Mouse (Mus musculus): ENCODE measurements at regions not wholly inside any gene's neighbourhood (a gene's known extent, or its start where the extent isn't known, plus 50 kb on each side); places are given as distances from the start of the nearest gene placed in this dataset.
A peak's percentile ranks its signal among the peaks of the same experiment; 100 is the strongest.
"Not testable (repeated sequence)": the region's sequence is repeated elsewhere in the genome, so short reads cannot be mapped to it uniquely, and the experiment has no call there.

- Histone ChIP-seq H3K27me3 (replicated peaks) (no peaks in the 10 kb centered on the region), H3K4me3 (replicated peaks) (no peak overlapping the region), H3K9me3 (no peaks in the 10 kb centered on the region), H3K36me3 (no peaks in the 10 kb centered on the region), H3K9ac (no peak overlapping the region), H3K27ac (no peak overlapping the region), H3K4me2 (replicated peaks) (no peak overlapping the region), H3K4me1 (replicated peaks) (no peaks in the 10 kb centered on the region)
- 88% methylated on average over 1 of the region's 1 CpGs for WGBS
- ATAC-seq = no peak
Measured at GRCm38 (mm10) chr7:64101679-64102078, 52.0 kb upstream of the Trpm1 start.

GRCm38 (mm10) chr7:64099606-64100005 lies 54.0 kb upstream of the Trpm1 start:
- no peak for ATAC-seq
- 89% methylated on average over 3 of the region's 3 CpGs for WGBS
- H3K4me2 ChIP-seq (replicated peaks) = no peak overlapping the region
- no peaks in the 10 kb centered on the region for H3K27me3 ChIP-seq (replicated peaks)
- H3K27ac ChIP-seq = no peak overlapping the region
- H3K9me3 ChIP-seq = no peaks in the 10 kb centered on the region
- no peaks in the 10 kb centered on the region for H3K36me3 ChIP-seq
- no peak overlapping the region for H3K4me3 ChIP-seq (replicated peaks)
- no peak overlapping the region for H3K9ac ChIP-seq
- no peaks in the 10 kb centered on the region for H3K4me1 ChIP-seq (replicated peaks)

GRCm38 (mm10) chr7:64090067-64090466 lies 63.6 kb upstream of the Trpm1 start:
- no peak overlapping the region for H3K4me3 ChIP-seq (replicated peaks)
- no peaks in the 10 kb centered on the region for H3K36me3 ChIP-seq
- no peak overlapping the region for H3K4me2 ChIP-seq (replicated peaks)
- H3K27me3 ChIP-seq (replicated peaks) = no peaks in the 10 kb centered on the region
- H3K27ac ChIP-seq = no peak overlapping the region
- H3K9me3 ChIP-seq = no peaks in the 10 kb centered on the region
- no peak overlapping the region for H3K9ac ChIP-seq
- H3K4me1 ChIP-seq (replicated peaks) = no peaks in the 10 kb centered on the region
- no peak for ATAC-seq
- WGBS = 80% methylated on average over 1 of the region's 1 CpGs

GRCm38 (mm10) chr7:64089034-64089433 lies 64.6 kb upstream of the Trpm1 start:
- H3K9ac ChIP-seq = no peak overlapping the region
- H3K9me3 ChIP-seq = no peaks in the 10 kb centered on the region
- H3K4me3 ChIP-seq (replicated peaks) = no peak overlapping the region
- no peak for ATAC-seq
- no peaks in the 10 kb centered on the region for H3K36me3 ChIP-seq
- no peaks in the 10 kb centered on the region for H3K4me1 ChIP-seq (replicated peaks)
- no peak overlapping the region for H3K4me2 ChIP-seq (replicated peaks)
- H3K27ac ChIP-seq = no peak overlapping the region
- WGBS = 87% methylated on average over 5 of the region's 5 CpGs
- H3K27me3 ChIP-seq (replicated peaks) = no peaks in the 10 kb centered on the region

- not testable (repeated sequence) for H3K9ac ChIP-seq; H3K36me3 ChIP-seq; H3K27me3 ChIP-seq (replicated peaks); H3K4me2 ChIP-seq (replicated peaks); ATAC-seq; H3K4me3 ChIP-seq (replicated peaks); H3K4me1 ChIP-seq (replicated peaks); H3K27ac ChIP-seq; H3K9me3 ChIP-seq
- WGBS = 73% methylated on average over 1 of the region's 1 CpGs
Measured at GRCm38 (mm10) chr7:64083978-64084377, 69.7 kb upstream of the Trpm1 start.

- WGBS = 81% methylated on average over 5 of the region's 5 CpGs
- ATAC-seq = no peak
- no peak overlapping the region for H3K9ac ChIP-seq
Measured at GRCm38 (mm10) chr7:64082651-64083050, 71.0 kb upstream of the Trpm1 start.

GRCm38 (mm10) chr7:64082201-64082600 lies 71.4 kb upstream of the Trpm1 start:
- Histone ChIP-seq H3K9ac (no peak overlapping the region), H3K27me3 (replicated peaks) (no peaks in the 10 kb centered on the region), H3K4me1 (replicated peaks) (no peaks in the 10 kb centered on the region), H3K4me2 (replicated peaks) (no peak overlapping the region), H3K36me3 (no peaks in the 10 kb centered on the region), H3K27ac (no peak overlapping the region), H3K4me3 (replicated peaks) (no peak overlapping the region), H3K9me3 (no peaks in the 10 kb centered on the region)
- WGBS = 87% methylated on average over 3 of the region's 3 CpGs
- ATAC-seq = no peak

More at GRCm38 (mm10) chr7:64082651-64083050, 71.0 kb upstream of the Trpm1 start:
- Histone ChIP-seq H3K27me3 (replicated peaks) (no peaks in the 10 kb centered on the region), H3K4me1 (replicated peaks) (no peaks in the 10 kb centered on the region), H3K4me2 (replicated peaks) (no peak overlapping the region), H3K9me3 (no peaks in the 10 kb centered on the region), H3K27ac (no peak overlapping the region), H3K36me3 (no peaks in the 10 kb centered on the region), H3K4me3 (replicated peaks) (no peak overlapping the region)

GRCm38 (mm10) chr7:64081618-64082017 lies 72.0 kb upstream of the Trpm1 start:
- no peak overlapping the region for H3K9ac ChIP-seq
- ATAC-seq = no peak
- H3K4me3 ChIP-seq (replicated peaks) = no peak overlapping the region
- H3K36me3 ChIP-seq = no peaks in the 10 kb centered on the region
- no peak overlapping the region for H3K27ac ChIP-seq
- WGBS = 74% methylated on average over 2 of the region's 2 CpGs
- no peaks in the 10 kb centered on the region for H3K4me1 ChIP-seq (replicated peaks)
- H3K4me2 ChIP-seq (replicated peaks) = no peak overlapping the region
- H3K27me3 ChIP-seq (replicated peaks) = no peaks in the 10 kb centered on the region
- H3K9me3 ChIP-seq = no peaks in the 10 kb centered on the region

- ATAC-seq = no peak
- Histone ChIP-seq H3K9me3 (no peaks in the 10 kb centered on the region), H3K4me2 (replicated peaks) (no peak overlapping the region), H3K27ac (no peak overlapping the region), H3K36me3 (no peaks in the 10 kb centered on the region), H3K4me3 (replicated peaks) (no peak overlapping the region), H3K4me1 (replicated peaks) (no peaks in the 10 kb centered on the region), H3K27me3 (replicated peaks) (no peaks in the 10 kb centered on the region), H3K9ac (no peak overlapping the region)
- WGBS = 69% methylated on average over 2 of the region's 2 CpGs
Measured at GRCm38 (mm10) chr7:64081019-64081418, 72.6 kb upstream of the Trpm1 start.

GRCm38 (mm10) chr7:64079301-64079700 lies 74.3 kb upstream of the Trpm1 start:
- no peaks in the 10 kb centered on the region for H3K27me3 ChIP-seq (replicated peaks)
- H3K4me3 ChIP-seq (replicated peaks) = no peak overlapping the region
- no peak overlapping the region for H3K27ac ChIP-seq
- no peaks in the 10 kb centered on the region for H3K36me3 ChIP-seq
- WGBS = 82% methylated on average over 3 of the region's 3 CpGs
- ATAC-seq = no peak
- H3K4me2 ChIP-seq (replicated peaks) = no peak overlapping the region
- no peak overlapping the region for H3K9ac ChIP-seq
- no peaks in the 10 kb centered on the region for H3K9me3 ChIP-seq
- H3K4me1 ChIP-seq (replicated peaks) = no peaks in the 10 kb centered on the region

GRCm38 (mm10) chr7:64078646-64079045 lies 75.0 kb upstream of the Trpm1 start:
- Histone ChIP-seq H3K36me3 (no peaks in the 10 kb centered on the region), H3K27ac (no peak overlapping the region), H3K9ac (no peak overlapping the region), H3K4me1 (replicated peaks) (no peaks in the 10 kb centered on the region), H3K27me3 (replicated peaks) (no peaks in the 10 kb centered on the region), H3K4me2 (replicated peaks) (no peak overlapping the region), H3K4me3 (replicated peaks) (no peak overlapping the region), H3K9me3 (no peaks in the 10 kb centered on the region)
- WGBS = 83% methylated on average over 1 of the region's 1 CpGs
- ATAC-seq = no peak

- H3K4me1 ChIP-seq (replicated peaks) = no peaks in the 10 kb centered on the region
- H3K4me2 ChIP-seq (replicated peaks) = no peak overlapping the region
- no peaks in the 10 kb centered on the region for H3K36me3 ChIP-seq
- H3K9ac ChIP-seq = no peak overlapping the region
- no peak overlapping the region for H3K4me3 ChIP-seq (replicated peaks)
- H3K27ac ChIP-seq = no peak overlapping the region
- H3K27me3 ChIP-seq (replicated peaks) = no peaks in the 10 kb centered on the region
- ATAC-seq = peak; percentile 48; the same call in 1 of the 2 replicates
- WGBS = 73% methylated on average over 4 of the region's 4 CpGs
- no peaks in the 10 kb centered on the region for H3K9me3 ChIP-seq
Measured at GRCm38 (mm10) chr7:64077526-64077925, 76.1 kb upstream of the Trpm1 start.

- Histone ChIP-seq H3K4me1 (replicated peaks) (no peaks in the 10 kb centered on the region), H3K27me3 (replicated peaks) (no peaks in the 10 kb centered on the region), H3K9ac (no peak overlapping the region), H3K9me3 (no peaks in the 10 kb centered on the region), H3K36me3 (no peaks in the 10 kb centered on the region), H3K4me3 (replicated peaks) (no peak overlapping the region), H3K4me2 (replicated peaks) (no peak overlapping the region), H3K27ac (no peak overlapping the region)
- ATAC-seq = no peak
- 89% methylated on average over 4 of the region's 4 CpGs for WGBS
Measured at GRCm38 (mm10) chr7:64076764-64077360, 76.8 kb upstream of the Trpm1 start.

Measured in intestine, embryonic 15.5 days (tissue).